Comparison of ENCODE assay signal across 28 mouse cellular contexts in the genomic region with DNA sequence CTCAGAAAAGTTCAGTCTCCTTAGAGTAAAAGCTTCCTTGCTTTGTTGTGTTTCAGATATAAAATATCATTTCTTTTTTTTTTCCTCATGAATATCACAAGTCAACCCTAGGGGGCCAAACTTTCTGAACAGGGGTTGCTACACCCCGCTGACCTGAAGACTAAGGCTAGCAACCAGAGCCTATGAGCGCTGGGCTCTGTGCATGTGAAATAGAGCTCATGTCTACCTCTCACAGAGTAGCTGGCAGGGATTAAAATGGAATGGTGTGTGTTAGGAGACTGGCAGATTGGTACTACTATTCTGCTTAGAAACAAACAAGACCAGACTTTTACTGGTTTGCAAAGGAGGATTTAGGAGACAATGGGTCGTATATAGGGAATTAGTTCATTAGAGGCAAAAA.
DNase-seq lines count a peak whose midpoint lies in the region; ATAC-seq and TF ChIP-seq lines count a peak whose summit lies in the region.
"Had no signal": no experiment of that assay in that cellular context is flagged by ENCODE, and none has a peak within 500 bp of the region (broad histone marks: within the 10 kb centered on the region; RNA-seq: fewer than 3 reads in every experiment).

No protein-coding gene starts in this region.

- H3K27me3 ChIP-seq in midbrain, embryonic 13.5 days, result 0 out of 2 replicates have a peak, but pooled peaks cover 3% of the 10 kb centered on the region
- no peaks in the 10 kb centered on the region for H3K27me3 ChIP-seq in midbrain, embryonic 15.5 days (replicated peaks)
- H3K27me3 ChIP-seq in midbrain, postnatal 0 days (ENCODE audit: insufficient read depth, low read length), result no peaks in the 10 kb centered on the region
- H3K27me3 ChIP-seq: CH12.LX; embryonic facial prominence, embryonic 13.5 days; embryonic facial prominence, embryonic 15.5 days; forebrain, embryonic 12.5 days; Patski had no signal

- ATAC-seq in midbrain, embryonic 13.5 days, result 0 out of 2 replicates have a peak, but pooled peaks have one; percentile 58
- no peak for ATAC-seq in midbrain, embryonic 15.5 days (replicated peaks)
- ATAC-seq in midbrain, postnatal 0 days (ENCODE audit: low FRiP score), result no peak
- ATAC-seq in CD4-positive, CD25-positive, alpha-beta regulatory T cell, adult 4 months, result no peak
- ATAC-seq: activated CD4-positive, CD25-positive, alpha-beta regulatory T cell, adult 4 months; forebrain, embryonic 14.5 days; forebrain, embryonic 16.5 days; Patski had no signal

- H3K27ac ChIP-seq in layer of hippocampus, adult 2 months, result no peak overlapping the region
- no peak overlapping the region for H3K27ac ChIP-seq in midbrain, embryonic 13.5 days
- H3K27ac ChIP-seq in midbrain, embryonic 15.5 days, result no peak overlapping the region; the same call in 1 of the 2 replicates
- no peak overlapping the region for H3K27ac ChIP-seq in midbrain, postnatal 0 days (ENCODE audit: low read depth, low read length)
- H3K27ac ChIP-seq: embryonic facial prominence, embryonic 13.5 days; embryonic facial prominence, embryonic 15.5 days; forebrain, embryonic 10.5 days; forebrain, embryonic 12.5 days had no signal

- peaks cover 19% of the 10 kb centered on the region for H3K4me1 ChIP-seq in midbrain, embryonic 13.5 days (replicated peaks)
- peaks cover 2% of the 10 kb centered on the region; the same call in 1 of the 2 replicates for H3K4me1 ChIP-seq in midbrain, embryonic 15.5 days
- H3K4me1 ChIP-seq in midbrain, postnatal 0 days (ENCODE audit: insufficient read depth, low read length), result no peaks in the 10 kb centered on the region
- H3K4me1 ChIP-seq: embryonic facial prominence, embryonic 13.5 days; embryonic facial prominence, embryonic 15.5 days had no signal

- TF ChIP-seq POLR2A in brain, embryonic 14.5 days (IDR thresholded peaks at IDR 0.05; ENCODE audit: borderline replicate concordance, extremely low read depth, insufficient read depth, insufficient read length, poor library complexity, severe bottlenecking), result no peak

- H3K4me2 ChIP-seq in midbrain, embryonic 13.5 days (replicated peaks), result no peak overlapping the region
- H3K4me2 ChIP-seq in midbrain, embryonic 15.5 days, result no peak overlapping the region
- H3K4me2 ChIP-seq in midbrain, postnatal 0 days (ENCODE audit: low read depth, low read length, poor library complexity, severe bottlenecking), result no peak overlapping the region
- H3K4me2 ChIP-seq: embryonic facial prominence, embryonic 13.5 days; embryonic facial prominence, embryonic 15.5 days; forebrain, embryonic 12.5 days had no signal

- H3K9me3 ChIP-seq in midbrain, embryonic 13.5 days, result no peaks in the 10 kb centered on the region
- no peaks in the 10 kb centered on the region for H3K9me3 ChIP-seq in midbrain, embryonic 15.5 days
- no peaks in the 10 kb centered on the region for H3K9me3 ChIP-seq in midbrain, postnatal 0 days (ENCODE audit: low read length)
- H3K9me3 ChIP-seq: embryonic facial prominence, embryonic 13.5 days; embryonic facial prominence, embryonic 15.5 days; forebrain, embryonic 10.5 days; forebrain, embryonic 12.5 days; G1E had no signal

- H3K4me3 ChIP-seq in layer of hippocampus, adult 2 months, result no peak overlapping the region
- no peak overlapping the region for H3K4me3 ChIP-seq in midbrain, embryonic 13.5 days (replicated peaks)
- no peak overlapping the region for H3K4me3 ChIP-seq in midbrain, embryonic 15.5 days
- H3K4me3 ChIP-seq in midbrain, postnatal 0 days (ENCODE audit: low read depth, low read length), result no peak overlapping the region
- H3K4me3 ChIP-seq: embryonic facial prominence, embryonic 13.5 days; embryonic facial prominence, embryonic 15.5 days; erythroblast, embryonic 14.5 days; forebrain, embryonic 10.5 days; forebrain, embryonic 12.5 days had no signal

- 51% methylated on average over 3 of the region's 3 CpGs for WGBS in midbrain, embryonic 13.5 days
- 42% methylated on average over 3 of the region's 3 CpGs for WGBS in midbrain, embryonic 15.5 days
- WGBS in midbrain, postnatal 0 days, result 46% methylated on average over 3 of the region's 3 CpGs

- H3K9ac ChIP-seq in midbrain, embryonic 13.5 days (replicated peaks), result no peak overlapping the region
- H3K9ac ChIP-seq in midbrain, embryonic 15.5 days, result no peak overlapping the region
- no peak overlapping the region for H3K9ac ChIP-seq in midbrain, postnatal 0 days (replicated peaks; ENCODE audit: low read length, poor library complexity, severe bottlenecking)
- H3K9ac ChIP-seq: embryonic facial prominence, embryonic 13.5 days; embryonic facial prominence, embryonic 15.5 days; forebrain, embryonic 12.5 days had no signal

- peak; percentile 35 for TF ChIP-seq CTCF in layer of hippocampus, adult 2 months (conservative IDR thresholded peaks at IDR 0.05)
- TF ChIP-seq CTCF in brain, embryonic 14.5 days (IDR thresholded peaks at IDR 0.05; ENCODE audit: borderline replicate concordance, extremely low read depth, insufficient read depth, insufficient read length), result no peak
- 0 out of 2 replicates have a peak, but pooled peaks have one; percentile 7 for TF ChIP-seq CTCF in midbrain, postnatal 0 days (IDR thresholded peaks at IDR 0.05)

- DNase-seq in layer of hippocampus, adult 2 months (ENCODE audit: low spot score in 2 of 2), result no peak
- no peak for DNase-seq in layer of hippocampus, adult 9-10 months (ENCODE audit: low spot score)
- DNase-seq in brain, embryonic 14.5 days (ENCODE audit: low read depth), result peak; percentile 41
- no peak for DNase-seq in midbrain, postnatal 0 days (ENCODE audit: low spot score)
- DNase-seq: adrenal gland, adult 8-10 months; adrenal gland, postnatal 14 days; adrenal gland, postnatal 36 days; cerebellum, adult 11 months; cerebellum, adult 18-20 months; cerebellum, adult 8-10 months; cerebellum, adult 9-11 months; cerebellum, postnatal 14 days; cerebellum, postnatal 36 days; embryo, embryonic 11 days had no signal

- H3K36me3 ChIP-seq in midbrain, embryonic 13.5 days, result no peaks in the 10 kb centered on the region
- H3K36me3 ChIP-seq in midbrain, embryonic 15.5 days (replicated peaks), result no peaks in the 10 kb centered on the region
- no peaks in the 10 kb centered on the region for H3K36me3 ChIP-seq in midbrain, postnatal 0 days (ENCODE audit: insufficient read depth, low read length)
- H3K36me3 ChIP-seq: embryonic facial prominence, embryonic 13.5 days; embryonic facial prominence, embryonic 15.5 days; forebrain, embryonic 10.5 days; forebrain, embryonic 12.5 days had no signal
